Mouse (Mus musculus): ENCODE results near the gene Tmem170. TPM values are rescaled to one million over a fixed set of nuclear protein-coding genes. Genes with fewer than 3 reads are reported as not detected.

The Tmem170 gene
- 4.5 and 5.3 TPM in 2 replicates for polyA plus RNA-seq (2012; rRNA removed)

DNA sequence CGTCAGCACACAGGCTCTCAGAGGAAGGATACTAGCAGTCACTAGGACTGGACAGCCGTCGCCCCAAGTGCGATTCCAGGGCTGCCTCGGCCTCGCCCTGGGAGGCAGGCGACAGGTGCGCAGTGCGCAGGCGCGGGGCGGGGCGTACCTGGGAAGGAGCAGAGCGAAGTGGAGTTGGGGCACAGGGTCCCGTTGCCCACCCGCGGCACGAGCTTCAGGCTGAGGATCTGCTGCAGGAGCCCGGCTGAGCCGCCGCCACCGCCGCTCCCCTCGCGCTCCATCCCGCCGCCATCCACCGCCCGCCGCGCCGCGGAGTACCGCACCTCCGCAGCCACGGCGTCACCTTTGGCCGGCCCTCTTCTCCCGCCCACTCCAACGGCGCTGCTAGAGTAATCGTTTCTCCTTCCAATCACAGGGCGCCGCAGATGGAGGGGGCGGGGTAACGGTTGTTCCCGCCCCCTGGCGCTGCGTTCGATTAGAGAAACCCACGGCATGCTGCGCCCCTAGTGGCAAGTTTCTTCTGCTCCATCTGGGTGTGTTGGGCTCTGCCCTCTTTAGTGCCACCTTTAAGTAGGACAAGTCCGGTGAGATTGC lies at the start of gene Tmem170:
TSS of gene Tmem170 (minus strand) at position 396 of the 594 bp plus-strand sequence.

DNA sequence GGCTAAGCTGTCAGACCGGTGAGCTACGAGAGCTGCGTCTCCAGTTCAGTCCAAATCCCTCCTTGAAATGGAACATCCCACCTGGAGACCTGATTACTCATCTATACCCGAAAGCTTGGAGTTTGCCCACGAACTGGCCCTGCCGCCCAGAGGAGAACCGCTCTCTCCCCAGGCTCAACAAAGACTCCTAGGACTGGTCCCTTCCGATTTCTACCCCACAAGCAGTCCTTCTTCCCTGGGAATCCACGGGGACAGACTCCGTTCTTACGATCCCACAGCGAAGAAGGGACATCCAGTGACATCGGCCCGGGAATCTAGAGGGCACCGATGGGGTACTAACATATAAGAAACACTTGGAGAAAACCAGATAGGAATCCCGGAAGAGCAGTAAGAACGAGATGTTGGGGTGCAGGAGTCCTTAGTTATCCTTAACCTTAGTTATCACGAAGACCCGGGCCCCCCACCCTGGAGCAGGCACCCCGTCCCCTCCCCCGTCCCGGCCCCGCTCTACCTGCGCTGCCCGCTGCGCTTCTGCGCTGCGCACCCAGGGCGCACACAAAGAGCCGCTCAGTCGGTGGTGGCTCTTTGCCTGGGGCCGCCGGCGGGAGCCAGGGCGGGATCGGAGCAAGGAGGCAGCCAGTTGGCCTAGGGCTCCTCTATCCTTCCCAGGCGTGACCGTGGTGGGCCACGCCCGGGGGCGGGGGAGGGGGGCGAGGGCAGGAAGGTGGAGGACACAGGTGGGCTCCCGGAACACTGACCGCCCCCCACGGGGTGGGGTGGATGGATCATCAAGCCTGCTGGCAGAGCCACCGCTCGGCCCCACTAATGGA lies 33.3 kb upstream of the Tmem170 start, which contains the start of gene Chst5:
TSS of gene Chst5 (minus strand) at position 827 of the 830 bp plus-strand sequence.

GRCm38 (mm10) chr8:111853861-111854501 lies 22.6 kb downstream of the Tmem170 start, which contains the start of gene Cfdp1:
TSS of gene Cfdp1 (minus strand) at chr8:111854291.

Other genes with a start within 250 kb of the Tmem170 start
- 8.4 TPM in 2 replicates for gene Ldhd, start 246.4 kb downstream of the Tmem170 start, polyA plus RNA-seq (2012; rRNA removed)
- gene Zfp1, start 233.3 kb downstream of the Tmem170 start, polyA plus RNA-seq (2012; rRNA removed): 2.9 and 3.0 TPM in 2 replicates
- 14.0 and 13,449 TPM in 2 replicates for gene Ctrb1, start 185.7 kb downstream of the Tmem170 start, polyA plus RNA-seq (2012; rRNA removed)
- 121 and 122 TPM in 2 replicates for gene Bcar1, start 132.9 kb downstream of the Tmem170 start, polyA plus RNA-seq (2012; rRNA removed)
- 1.8 and 2.1 TPM in 2 replicates for gene Cfdp1, start 22.5 kb downstream of the Tmem170 start, polyA plus RNA-seq (2012; rRNA removed)
- gene Chst5, start 33.7 kb upstream of the Tmem170 start, polyA plus RNA-seq (2012; rRNA removed): 2.0 TPM in 2 replicates
- gene Tmem231, start 57.1 kb upstream of the Tmem170 start, polyA plus RNA-seq (2012; rRNA removed): 4.2 and 5.7 TPM in 2 replicates
- gene Gabarapl2, start 64.0 kb upstream of the Tmem170 start, polyA plus RNA-seq (2012; rRNA removed): 20.5 and 23.9 TPM in 2 replicates
- 1.6 and 1.8 TPM in 2 replicates for gene Adat1, start 115.6 kb upstream of the Tmem170 start, polyA plus RNA-seq (2012; rRNA removed)
- 37.6 and 47.0 TPM in 2 replicates for gene Kars, start 134.6 kb upstream of the Tmem170 start, polyA plus RNA-seq (2012; rRNA removed)
- 9.7 and 12.3 TPM in 2 replicates for gene Terf2ip, start 134.6 kb upstream of the Tmem170 start, polyA plus RNA-seq (2012; rRNA removed)
- not detected in 2 replicates for gene Gm6793, start 138.3 kb upstream of the Tmem170 start, polyA plus RNA-seq (2012; rRNA removed)